Mouse (Mus musculus) kidney, embryonic 14.5 days (tissue): ENCODE data around the gene Usp5. TPM values are rescaled to one million over a fixed set of nuclear protein-coding genes. Genes with fewer than 3 reads are reported as not detected.
A peak's percentile ranks its signal among the peaks of the same experiment; 100 is the strongest.

Experiments used
- ATAC-seq: fragments of 200-750 bp; cut with Nextera tagmentation; 2 replicates; pipeline ENCODE4 v1.8.0; 2017; ENCODE audit warnings: moderate number of reproducible peaks, mild to moderate bottlenecking, moderate TSS enrichment, moderate library complexity; ENCODE audit not compliant: low FRiP score, low TSS enrichment
- H3K27ac ChIP-seq: fragments of 300-500 bp; sonication (generic); 2 replicates; pipeline ENCODE4 v1.5.1; 2014; ENCODE audit warnings: low read depth, mild to moderate bottlenecking, low read length, moderate library complexity, mixed read lengths
- H3K27me3 ChIP-seq: fragments of 300-500 bp; sonication (generic); 2 replicates; pipeline ENCODE4 v1.6.1; 2014; ENCODE audit warnings: mild to moderate bottlenecking, low read length; ENCODE audit not compliant: control insufficient read depth, insufficient read depth
- H3K36me3 ChIP-seq: fragments of 300-500 bp; sonication (generic); 2 replicates; pipeline ENCODE4 v1.6.1; 2014; ENCODE audit warnings: low read length, mixed read lengths; ENCODE audit not compliant: control insufficient read depth, insufficient read depth
- H3K4me1 ChIP-seq: fragments of 300-500 bp; sonication (generic); 2 replicates; pipeline ENCODE4 v1.6.1; 2014; ENCODE audit warnings: low read length, mixed read lengths; ENCODE audit not compliant: control insufficient read depth, insufficient read depth
- H3K4me2 ChIP-seq: fragments of 300-500 bp; sonication (generic); replicated peaks from 2 replicates; pipeline ENCODE4 v1.6.1; 2014; ENCODE audit warnings: low read depth, mild to moderate bottlenecking, low read length
- H3K4me3 ChIP-seq: fragments of 300-500 bp; sonication (generic); 2 replicates; pipeline ENCODE4 v1.5.1; 2014; ENCODE audit warnings: mild to moderate bottlenecking, low read length
- H3K9ac ChIP-seq: fragments of 300-500 bp; sonication (generic); 2 replicates; pipeline ENCODE4 v1.6.1; 2014; ENCODE audit warnings: low read depth, mild to moderate bottlenecking, low read length, moderate library complexity
- H3K9me3 ChIP-seq: fragments of 300-500 bp; sonication (generic); 2 replicates; pipeline ENCODE4 v1.6.1; 2016; ENCODE audit warnings: low read length; ENCODE audit not compliant: control insufficient read depth
- WGBS: fragments of 180-500 bp; shearing (Covaris S2); extraction: QIAGEN DNeasy Blood & Tissue Kit; methylation state at CpG from one replicate; pipeline ENCODE4 v1.1.7; 2014; 5-methylcytosine and 5-hydroxymethylcytosine counted together
- polyA plus RNA-seq: library from polyadenylated mRNA; unstranded; fragments of >200 nt; fragmentation: Nextera tagmentation; extraction: Ambion mirVana; gene quantifications from 2 replicates; pipeline ENCODE4 v1.2.1, GENCODE M21; 2014

Gene Usp5
- 102 and 139 TPM in 2 replicates for polyA plus RNA-seq

DNA sequence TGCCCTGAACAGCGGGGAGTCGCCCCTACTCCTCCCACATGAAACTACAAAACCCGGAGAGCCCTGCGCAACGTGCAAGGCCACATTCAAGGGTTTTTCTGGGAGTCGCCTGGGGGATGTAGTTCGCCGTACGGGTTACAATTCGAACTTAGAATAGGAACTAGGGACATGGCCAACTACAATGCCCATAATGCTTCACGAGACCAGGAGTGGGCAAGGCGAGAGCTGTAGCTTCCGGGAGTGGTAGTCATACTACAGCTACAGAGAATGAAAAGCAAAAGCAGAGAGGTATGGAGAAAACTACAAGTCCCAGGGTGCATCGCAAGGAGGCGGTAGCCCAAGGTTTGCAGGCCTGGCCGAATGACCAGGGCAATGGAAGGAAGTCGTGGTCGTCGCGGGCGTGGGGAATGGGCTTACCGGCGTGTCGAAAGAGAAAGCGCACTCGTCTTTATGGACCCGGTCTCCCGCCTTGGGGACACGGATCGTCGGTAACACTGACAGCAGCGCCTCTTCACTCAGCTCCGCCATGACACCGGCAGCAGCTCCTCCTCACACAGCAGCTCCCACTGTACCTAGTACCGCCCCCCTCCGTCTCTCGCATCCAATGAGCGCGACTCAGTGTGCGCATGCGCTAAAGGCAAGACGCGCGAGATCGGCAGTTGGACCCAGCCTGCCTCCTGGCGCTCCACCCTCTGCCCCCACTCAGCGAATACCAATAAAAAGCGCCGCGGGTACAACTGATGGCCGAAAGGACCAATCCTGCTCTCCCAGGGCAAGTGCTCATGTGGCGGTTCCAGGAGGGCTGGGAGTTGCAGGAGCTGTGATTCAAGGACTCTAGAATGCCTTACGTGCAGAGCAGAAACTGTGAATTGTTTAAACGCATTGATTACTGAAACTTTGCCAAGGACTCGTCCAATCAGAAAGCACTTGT is at the start of gene Usp5, which contains the start of gene Cdca3:
Usp5 (minus strand) TSS at position 617 of the 931 bp plus-strand sequence.
Cdca3 (plus strand) TSS at position 680 of the 931 bp plus-strand sequence.
- Histone ChIP-seq H3K36me3 (peaks cover 49% of the 10 kb centered on the region), H3K27me3 (no peaks in the 10 kb centered on the region)
- under 1% methylated on average over 51 of the region's 55 CpGs for WGBS

DNA sequence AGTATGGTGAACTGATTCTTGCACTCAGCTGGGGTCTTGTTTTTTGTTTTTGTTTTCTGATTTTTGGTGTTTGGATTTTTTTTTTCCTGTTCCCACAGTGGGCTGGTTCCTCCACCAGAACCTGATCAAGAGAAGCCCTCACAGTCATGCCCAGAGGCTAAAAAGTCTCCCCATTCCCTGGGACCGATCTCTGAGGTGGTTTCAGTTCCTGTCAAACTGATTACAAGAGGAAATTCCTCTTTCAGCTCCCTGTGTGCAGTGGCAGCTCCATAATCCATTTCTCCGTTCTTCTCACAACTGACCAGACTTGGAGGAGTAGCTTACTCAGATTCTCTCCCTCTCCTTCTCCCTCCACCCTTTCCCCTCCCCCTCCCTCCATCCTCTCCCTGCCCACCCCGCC is 45.1 kb upstream of the Usp5 start:
- Histone ChIP-seq H3K27ac (no peak overlapping the region), H3K9ac (no peak overlapping the region), H3K9me3 (no peaks in the 10 kb centered on the region), H3K27me3 (no peaks in the 10 kb centered on the region), H3K36me3 (no peaks in the 10 kb centered on the region), H3K4me2 (no peak overlapping the region), H3K4me3 (no peak overlapping the region), H3K4me1 (no peaks in the 10 kb centered on the region)
- ATAC-seq = no peak
- WGBS = 40% methylated on average over 2 of the region's 3 CpGs

More for the DNA sequence above, at the start of gene Usp5, which contains the start of gene Cdca3:
- Histone ChIP-seq H3K27ac (peak within 1 kb of the TSS; percentile 81), H3K9me3 (no peaks in the 10 kb centered on the region), H3K4me3 (peak within 1 kb of the TSS; percentile 62), H3K4me2 (peak within 1 kb of the TSS; percentile 87), H3K9ac (peak within 1 kb of the TSS; percentile 74), H3K4me1 (peaks cover 11% of the 10 kb centered on the region)
- ATAC-seq = peak; percentile 94

- no peak for ATAC-seq
- WGBS = 62% methylated on average over 6 of the region's 7 CpGs
- Histone ChIP-seq H3K9me3 (no peaks in the 10 kb centered on the region), H3K4me3 (no peak overlapping the region), H3K4me1 (peaks cover 12% of the 10 kb centered on the region), H3K27ac (no peak overlapping the region), H3K27me3 (peaks cover 6% of the 10 kb centered on the region), H3K4me2 (no peak overlapping the region), H3K36me3 (no peaks in the 10 kb centered on the region), H3K9ac (no peak overlapping the region)
These were observed 37.3 kb upstream of the Usp5 start for GRCm38 (mm10) chr6:124866560-124866959.

- H3K27ac ChIP-seq = no peak overlapping the region
- peaks cover 15% of the 10 kb centered on the region for H3K4me1 ChIP-seq
- no peak overlapping the region for H3K9ac ChIP-seq
- 57% methylated on average over 17 of the region's 18 CpGs for WGBS
- no peak overlapping the region for H3K4me3 ChIP-seq
- no peak for ATAC-seq
- H3K27me3 ChIP-seq = peaks cover 6% of the 10 kb centered on the region
- no peak overlapping the region for H3K4me2 ChIP-seq
- H3K9me3 ChIP-seq = no peaks in the 10 kb centered on the region
- no peaks in the 10 kb centered on the region for H3K36me3 ChIP-seq
These were observed 36.6 kb upstream of the Usp5 start for GRCm38 (mm10) chr6:124865766-124866362.

DNA sequence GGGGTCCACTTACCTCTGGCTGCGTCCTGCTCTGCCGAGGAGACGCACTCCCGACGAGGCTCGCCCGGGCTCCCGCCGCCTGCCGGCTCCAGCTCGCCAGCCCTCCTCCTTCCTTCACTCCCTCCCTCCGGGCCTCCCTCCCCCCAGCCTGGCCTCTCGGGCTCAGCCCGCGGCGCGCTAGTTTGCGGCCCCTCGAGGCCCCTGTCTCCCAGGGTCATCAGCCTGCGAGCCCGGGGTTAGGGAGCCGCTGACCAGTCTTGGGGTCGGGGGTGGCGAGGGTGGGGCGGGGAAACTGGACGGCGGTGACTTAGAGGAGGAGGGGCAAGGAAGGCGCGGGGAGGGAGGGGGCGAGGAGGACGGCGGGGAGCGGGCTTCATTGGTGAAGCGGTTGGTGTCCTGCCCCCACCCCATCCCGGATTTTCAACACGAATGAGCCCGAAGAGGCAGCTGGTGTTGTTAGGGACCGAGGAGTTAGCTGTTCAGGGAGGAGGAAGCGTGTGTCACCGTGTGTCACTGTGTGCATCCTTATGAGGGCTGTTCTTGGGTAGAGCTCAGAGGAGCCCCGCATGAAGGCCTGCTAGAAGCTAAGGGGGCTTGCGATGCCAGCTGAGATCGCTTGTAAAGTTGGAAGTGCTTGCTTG is 34.5 kb upstream of the Usp5 start, which contains the start of gene Gpr162:
Gpr162 (minus strand) TSS at position 326 of the 641 bp plus-strand sequence.
- H3K27ac ChIP-seq = no peak within 1 kb of the TSS
- H3K36me3 ChIP-seq = no peaks in the 10 kb centered on the region
- peak within 1 kb of the TSS; percentile 52 for H3K4me3 ChIP-seq
- ATAC-seq = peak; percentile 60
- H3K4me2 ChIP-seq = peak within 1 kb of the TSS; percentile 90
- peak within 1 kb of the TSS; percentile 65 for H3K9ac ChIP-seq
- peaks cover 6% of the 10 kb centered on the region for H3K27me3 ChIP-seq
- H3K4me1 ChIP-seq = peaks cover 21% of the 10 kb centered on the region
- H3K9me3 ChIP-seq = no peaks in the 10 kb centered on the region
- under 1% methylated on average over 32 of the region's 43 CpGs for WGBS

DNA sequence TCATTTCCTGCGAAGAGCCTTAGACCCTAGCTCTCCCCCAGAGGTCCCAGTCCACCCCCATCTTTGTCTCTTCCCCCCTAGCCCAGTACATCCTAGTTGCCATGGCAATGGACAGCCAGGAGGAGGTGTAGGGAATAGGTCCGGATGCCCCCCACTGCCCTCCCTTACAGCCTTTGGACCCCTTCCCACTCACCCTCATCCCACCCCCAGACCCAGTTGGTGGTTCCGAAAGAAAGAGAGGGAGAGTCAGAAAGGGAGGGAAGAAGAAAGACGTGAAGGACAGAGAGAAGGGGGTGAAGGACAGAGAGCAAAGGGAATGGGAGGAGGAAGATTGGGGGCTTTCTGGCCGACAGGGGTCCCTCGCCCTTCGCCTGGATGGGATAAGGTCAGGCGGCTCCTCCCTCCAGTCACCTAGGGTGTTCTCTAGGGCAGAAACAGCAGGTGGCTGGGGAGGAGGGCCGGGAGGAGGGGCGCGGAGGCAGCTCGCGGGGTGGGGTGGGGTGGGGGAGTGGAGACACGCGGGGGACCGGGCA is 33.9 kb upstream of the Usp5 start:
- WGBS = 0% methylated on average over 16 of the region's 16 CpGs
- H3K9me3 ChIP-seq = no peaks in the 10 kb centered on the region
- H3K27ac ChIP-seq = no peak overlapping the region
- peak overlapping the region; percentile 90 for H3K4me2 ChIP-seq
- H3K4me1 ChIP-seq = peaks cover 25% of the 10 kb centered on the region
- H3K36me3 ChIP-seq = no peaks in the 10 kb centered on the region
- ATAC-seq = peak; percentile 22; the same call in 1 of the 2 replicates
- H3K27me3 ChIP-seq = peaks cover 6% of the 10 kb centered on the region
- peak overlapping the region; percentile 52 for H3K4me3 ChIP-seq
- peak overlapping the region; percentile 65 for H3K9ac ChIP-seq

DNA sequence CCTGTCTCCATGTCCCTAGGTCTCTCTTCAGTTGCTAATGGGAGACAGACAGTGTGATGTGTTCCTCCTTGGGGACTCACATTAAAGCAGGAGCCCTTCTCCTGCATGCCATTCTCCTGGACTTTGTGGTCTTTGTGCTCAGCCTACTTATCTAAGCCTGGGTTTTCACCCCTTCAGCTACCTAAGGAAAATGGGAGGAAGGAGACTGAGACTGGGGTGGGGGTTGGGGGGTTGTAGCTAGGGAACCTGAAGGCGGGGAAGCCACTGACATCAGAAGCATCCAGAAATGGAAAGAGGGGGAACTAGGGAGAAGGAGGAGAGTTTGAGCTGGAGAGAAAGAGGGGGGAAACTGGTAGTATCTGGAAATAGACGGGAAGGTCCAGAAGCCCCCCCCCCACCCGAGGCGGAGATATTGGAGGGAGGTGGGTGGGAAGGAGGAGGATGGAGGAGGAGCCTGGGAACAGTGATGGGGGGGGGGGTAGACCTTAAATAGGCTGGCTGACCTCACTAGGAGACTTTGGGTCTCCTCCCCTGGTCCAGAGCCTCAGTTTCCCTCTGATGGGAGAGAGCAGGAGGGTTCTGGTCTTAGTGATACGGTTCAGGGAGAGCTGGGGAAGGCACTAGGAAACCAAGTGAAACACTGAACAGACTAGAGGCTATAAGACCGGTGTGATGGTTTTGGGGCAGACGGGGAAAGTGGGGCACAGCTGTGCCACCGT is 33.3 kb upstream of the Usp5 start:
- H3K36me3 ChIP-seq = no peaks in the 10 kb centered on the region
- peaks cover 6% of the 10 kb centered on the region for H3K27me3 ChIP-seq
- H3K9ac ChIP-seq = no peak overlapping the region
- no peak overlapping the region for H3K27ac ChIP-seq
- WGBS = 13% methylated on average over 8 of the region's 8 CpGs
- no peak for ATAC-seq
- peaks cover 27% of the 10 kb centered on the region for H3K4me1 ChIP-seq
- H3K4me3 ChIP-seq = peak overlapping the region; percentile 52
- peak overlapping the region; percentile 90 for H3K4me2 ChIP-seq
- H3K9me3 ChIP-seq = no peaks in the 10 kb centered on the region

GRCm38 (mm10) chr6:124861802-124862201 is 32.5 kb upstream of the Usp5 start:
- Histone ChIP-seq H3K27me3 (peaks cover 6% of the 10 kb centered on the region), H3K4me1 (peaks cover 27% of the 10 kb centered on the region), H3K36me3 (no peaks in the 10 kb centered on the region), H3K9me3 (no peaks in the 10 kb centered on the region), H3K4me3 (no peak overlapping the region), H3K27ac (no peak overlapping the region), H3K9ac (peak overlapping the region; percentile 12; the same call in 1 of the 2 replicates), H3K4me2 (no peak overlapping the region)
- 20% methylated on average over 3 of the region's 3 CpGs for WGBS
- ATAC-seq = no peak
